Mouse (Mus musculus): ENCODE measurements around the gene Mfsd7a.

DNA sequence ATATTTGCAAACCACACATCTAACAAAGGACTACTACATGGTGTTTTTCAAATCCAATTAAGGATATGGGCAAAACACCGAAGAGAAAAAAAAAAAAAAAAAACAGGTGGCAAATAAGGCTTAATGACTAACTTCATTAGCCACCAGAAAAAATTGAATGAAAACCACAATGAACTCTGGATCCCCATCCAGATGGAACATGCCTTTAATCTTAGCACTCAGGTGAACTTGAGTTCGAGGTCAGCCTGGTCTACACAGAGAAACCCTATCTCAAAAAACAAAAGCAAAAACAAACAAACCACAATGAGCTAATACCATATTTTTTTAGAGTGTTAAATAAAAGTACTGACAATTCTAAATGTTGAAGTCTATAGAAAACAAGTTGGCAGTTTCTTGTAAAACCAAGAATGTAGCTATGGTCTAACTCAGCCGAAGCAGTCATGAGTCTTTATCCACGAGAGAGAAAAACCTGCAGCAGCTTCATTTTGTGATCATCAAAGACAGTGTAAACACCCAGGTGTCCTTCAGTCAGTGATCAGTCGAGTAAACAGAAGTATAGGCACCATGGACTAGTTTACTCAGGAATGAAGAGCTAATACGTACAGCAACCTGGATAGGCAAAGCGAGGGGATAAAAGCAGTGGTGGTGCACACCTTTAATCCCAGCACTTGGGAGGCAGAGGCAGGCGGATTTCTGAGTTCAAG lies 2.3 kb upstream of the Mfsd7a start:
- TF ChIP-seq CTCF (IDR thresholded peaks at IDR 0.05; ENCODE audit: low read depth, low read length) (no peak), POLR2AphosphoS5 (IDR thresholded peaks at IDR 0.05; ENCODE audit: insufficient replicate concordance, low read depth, low read length) (no peak), GATA1 (IDR thresholded peaks at IDR 0.05; ENCODE audit: borderline replicate concordance, low read length) (no peak), TAL1 (conservative IDR thresholded peaks at IDR 0.05; ENCODE audit: low read depth, low read length) (no peak), GATA2 (IDR thresholded peaks at IDR 0.05; ENCODE audit: borderline replicate concordance, low read depth, low read length) (no peak)

All from G1E (cell line).